Mouse (Mus musculus) erythroblast, adult 5-6 weeks (primary cell): ENCODE results near the gene 3110082J24Rik. TPM values are rescaled to one million over a fixed set of nuclear protein-coding genes. Genes with fewer than 3 reads are reported as not detected.

Experiments
- ATAC-seq: replicated peaks from 2 replicates; pipeline ENCODE4 v1.8.0; 2016; ENCODE audit warnings: moderate number of reproducible peaks, mild to moderate bottlenecking, moderate TSS enrichment, inconsistent platforms; ENCODE audit not compliant: poor library complexity, low FRiP score, severe bottlenecking
- total RNA-seq, 2 experiments: library from RNA; stranded (forward) in 1 of 2; stranded (reverse) in 1 of 2; fragments of 150-400 nt in 1 of 2; fragments of 200-764, 138-1000 nt in 1 of 2; gene quantifications; 2 replicates each; pipeline versions ENCODE4 v1.2.3 to v1.2.4; 2015 to 2017; ENCODE audit warnings: low replicate concordance in 2 of 2

Gene 3110082J24Rik
- total RNA-seq, 2 experiments from 2014 or later, result not detected

- ATAC-seq, result no peak
Observed at GRCm38 (mm10) chr5:30120106-30120505, 14.2 kb upstream of the 3110082J24Rik start.

GRCm38 (mm10) chr5:30119163-30119562 lies 13.3 kb upstream of the 3110082J24Rik start:
- ATAC-seq, result no peak

GRCm38 (mm10) chr5:30118018-30118417 lies 12.1 kb upstream of the 3110082J24Rik start:
- ATAC-seq, result no peak

GRCm38 (mm10) chr5:30115718-30116117 lies 9.8 kb upstream of the 3110082J24Rik start:
- ATAC-seq, result no peak

- ATAC-seq, result no peak
Observed at GRCm38 (mm10) chr5:30114761-30115140, 8.9 kb upstream of the 3110082J24Rik start.

GRCm38 (mm10) chr5:30113881-30114760 lies 8.2 kb upstream of the 3110082J24Rik start:
- no peak for ATAC-seq

- no peak for ATAC-seq
Observed at GRCm38 (mm10) chr5:30112533-30113068, 6.7 kb upstream of the 3110082J24Rik start.

- ATAC-seq, result no peak
Observed at GRCm38 (mm10) chr5:30111771-30112170, 5.9 kb upstream of the 3110082J24Rik start.

- no peak for ATAC-seq
Observed at GRCm38 (mm10) chr5:30111126-30111525, 5.2 kb upstream of the 3110082J24Rik start.

GRCm38 (mm10) chr5:30110371-30111060 lies 4.6 kb upstream of the 3110082J24Rik start:
- no peak for ATAC-seq

GRCm38 (mm10) chr5:30109899-30110298 lies 4.0 kb upstream of the 3110082J24Rik start:
- ATAC-seq, result no peak

- no peak for ATAC-seq
Observed at GRCm38 (mm10) chr5:30108233-30108632, 2.3 kb upstream of the 3110082J24Rik start.

GRCm38 (mm10) chr5:30107611-30108041 lies 1.7 kb upstream of the 3110082J24Rik start:
- no peak for ATAC-seq

GRCm38 (mm10) chr5:30107186-30107585 lies 1.3 kb upstream of the 3110082J24Rik start:
- ATAC-seq, result no peak

- ATAC-seq, result no peak
Observed at GRCm38 (mm10) chr5:30106756-30107155, 870 bp upstream of the 3110082J24Rik start.

- no peak for ATAC-seq
Observed at GRCm38 (mm10) chr5:30104841-30105667, 832 bp downstream of the 3110082J24Rik start, which contains the start of gene Garem2. Gene Garem2 (plus strand): TSS chr5:30105161.

- no peak for ATAC-seq
Observed at GRCm38 (mm10) chr5:30104339-30104738, 1.5 kb downstream of the 3110082J24Rik start.

- ATAC-seq, result no peak
Observed at GRCm38 (mm10) chr5:30103340-30103739, 2.5 kb downstream of the 3110082J24Rik start.

- no peak for ATAC-seq
Observed at GRCm38 (mm10) chr5:30098260-30098659, 7.6 kb downstream of the 3110082J24Rik start.

GRCm38 (mm10) chr5:30095731-30096130 lies 10.2 kb downstream of the 3110082J24Rik start:
- no peak for ATAC-seq
